Mouse (Mus musculus) forebrain, postnatal 0 days (tissue): ENCODE measurements around the gene Vps11. TPM values are rescaled to one million over a fixed set of nuclear protein-coding genes. Genes with fewer than 3 reads are reported as not detected.
A peak's percentile ranks its signal among the peaks of the same experiment; 100 is the strongest.
"Not testable (repeated sequence)": the region's sequence is repeated elsewhere in the genome, so short reads cannot be mapped to it uniquely, and the experiment has no call there.

Source experiments
- ATAC-seq: fragments of 200-750 bp; cut with Nextera tagmentation; 2 replicates; pipeline ENCODE4 v1.8.0; 2017; ENCODE audit warnings: mild to moderate bottlenecking, moderate library complexity
- DNase-seq: peaks from one replicate; pipeline ENCODE4 v3.0.0-alpha.2; 2015
- H3K27ac ChIP-seq: fragments of 300-500 bp; sonication (generic); 2 replicates; pipeline ENCODE4 v1.5.1; 2014; ENCODE audit warnings: low read depth, mild to moderate bottlenecking, antibody characterized with exemption, low read length, moderate library complexity, mixed read lengths
- H3K27me3 ChIP-seq: fragments of 300-500 bp; sonication (generic); 2 replicates; pipeline ENCODE4 v1.6.1; 2014; ENCODE audit warnings: mild to moderate bottlenecking, low read length, mixed read lengths; ENCODE audit not compliant: insufficient read depth
- H3K36me3 ChIP-seq: fragments of 300-500 bp; sonication (generic); 2 replicates; pipeline ENCODE4 v1.6.1; 2014; ENCODE audit warnings: mild to moderate bottlenecking, moderate library complexity; ENCODE audit not compliant: insufficient read depth
- H3K4me1 ChIP-seq: fragments of 300-500 bp; sonication (generic); 2 replicates; pipeline ENCODE4 v1.6.1; 2014; ENCODE audit warnings: antibody characterized with exemption; ENCODE audit not compliant: insufficient read depth
- H3K4me2 ChIP-seq: fragments of 300-500 bp; sonication (generic); 2 replicates; pipeline ENCODE4 v1.6.1; 2014; ENCODE audit warnings: low read depth, mild to moderate bottlenecking, moderate library complexity
- H3K4me3 ChIP-seq: fragments of 300-500 bp; sonication (generic); 2 replicates; pipeline ENCODE4 v1.5.1; 2014; ENCODE audit warnings: low read depth, low read length, mixed read lengths
- H3K9ac ChIP-seq: fragments of 300-500 bp; sonication (generic); 2 replicates; pipeline ENCODE4 v1.6.1; 2014; ENCODE audit warnings: mild to moderate bottlenecking
- H3K9me3 ChIP-seq: fragments of 300-500 bp; sonication (generic); 2 replicates; pipeline ENCODE4 v1.6.1; 2016; ENCODE audit warnings: low read length
- CTCF ChIP-seq: sonication (generic); IDR thresholded peaks from 2 replicates; pipeline ENCODE4 v1.5.1; 2016; ENCODE audit warnings: antibody characterized with exemption, control low read depth, low read depth
- WGBS: fragments of 180-500 bp; shearing (Covaris S2); extraction: QIAGEN DNeasy Blood & Tissue Kit; methylation state at CpG from one replicate; pipeline ENCODE4 v1.1.7; 2014; 5-methylcytosine and 5-hydroxymethylcytosine counted together
- polyA plus RNA-seq: library from polyadenylated mRNA; unstranded; fragments of >200 nt; fragmentation: Nextera tagmentation; extraction: Ambion mirVana; gene quantifications from 2 replicates; pipeline ENCODE4 v1.2.1, GENCODE M21; 2015
- total RNA-seq: library from RNA; depleted of rRNA; stranded (reverse); fragments of >200 nt; gene quantifications from 2 replicates; pipeline ENCODE4 v1.2.3, GENCODE M21; 2014; rRNA removed

Vps11 gene
- total RNA-seq (37.6 and 39.1 TPM in 2 replicates), polyA plus RNA-seq (36.2 and 39.9 TPM in 2 replicates)

- DNase-seq (peak; percentile 97), ATAC-seq (peak; percentile 96)
- Histone ChIP-seq H3K9me3 (no peaks in the 10 kb centered on the region), H3K4me1 (peaks cover 6% of the 10 kb centered on the region), H3K36me3 (peaks cover 20% of the 10 kb centered on the region), H3K4me2 (peak within 1 kb of the TSS; percentile 81), H3K4me3 (peak within 1 kb of the TSS; percentile 81), H3K27me3 (no peaks in the 10 kb centered on the region), H3K27ac (peak within 1 kb of the TSS; percentile 86), H3K9ac (peak within 1 kb of the TSS; percentile 87)
- peak; percentile 8; the same call in 1 of the 2 replicates for TF ChIP-seq CTCF
- under 1% methylated on average over 44 of the region's 44 CpGs for WGBS
These were observed at the start of gene Vps11 for GRCm38 (mm10) chr9:44361190-44361917. TSS of gene Vps11 (minus strand) at chr9:44361670.

- Histone ChIP-seq H3K4me1 (peaks cover 7% of the 10 kb centered on the region; the same call in 1 of the 2 replicates), H3K27me3 (no peaks in the 10 kb centered on the region), H3K4me2 (no peak overlapping the region), H3K36me3 (peaks cover 38% of the 10 kb centered on the region), H3K9ac (no peak overlapping the region), H3K4me3 (no peak overlapping the region), H3K27ac (no peak overlapping the region), H3K9me3 (no peaks in the 10 kb centered on the region)
- DNase-seq (no peak), ATAC-seq (no peak)
- WGBS: 75% methylated on average over 2 of the region's 2 CpGs
- TF ChIP-seq CTCF: no peak
These were observed 49.3 kb upstream of the Vps11 start for GRCm38 (mm10) chr9:44410647-44411336.

GRCm38 (mm10) chr9:44408693-44409092 lies 47.2 kb upstream of the Vps11 start:
- H3K27me3 ChIP-seq, H3K4me1 ChIP-seq, ATAC-seq, H3K27ac ChIP-seq, H3K9ac ChIP-seq, DNase-seq, H3K9me3 ChIP-seq: not testable (repeated sequence)
- peak overlapping the region; percentile 76 for H3K4me2 ChIP-seq
- H3K36me3 ChIP-seq: peaks cover 53% of the 10 kb centered on the region
- H3K4me3 ChIP-seq: peak overlapping the region; percentile 77
- whole genome bisulfite sequencing: 86% methylated on average over 9 of the region's 9 CpGs

- Histone ChIP-seq H3K4me2 (peak overlapping the region; percentile 76), H3K9ac (peak overlapping the region; percentile 82), H3K36me3 (peaks cover 54% of the 10 kb centered on the region), H3K27ac (peak overlapping the region; percentile 97), H3K4me3 (peak overlapping the region; percentile 77), H3K4me1 (peaks cover 7% of the 10 kb centered on the region; the same call in 1 of the 2 replicates), H3K9me3 (no peaks in the 10 kb centered on the region), H3K27me3 (no peaks in the 10 kb centered on the region)
- no peak for TF ChIP-seq CTCF
- WGBS: 2% methylated on average over 24 of the region's 24 CpGs
- ATAC-seq (peak; percentile 42), DNase-seq (no peak)
These were observed 46.3 kb upstream of the Vps11 start for GRCm38 (mm10) chr9:44407752-44408097.

- Histone ChIP-seq H3K27ac (peak within 1 kb of the TSS; percentile 97), H3K27me3 (no peaks in the 10 kb centered on the region), H3K4me1 (peaks cover 7% of the 10 kb centered on the region; the same call in 1 of the 2 replicates), H3K9ac (peak within 1 kb of the TSS; percentile 82), H3K4me3 (peak within 1 kb of the TSS; percentile 77), H3K36me3 (peaks cover 55% of the 10 kb centered on the region), H3K9me3 (no peaks in the 10 kb centered on the region), H3K4me2 (peak within 1 kb of the TSS; percentile 76)
- DNase-seq (peak; percentile 98), ATAC-seq (peak; percentile 98)
- TF ChIP-seq CTCF: 0 out of 2 replicates have a peak, but pooled peaks have one; percentile 2
- WGBS: under 1% methylated on average over 51 of the region's 51 CpGs
These were observed 45.7 kb upstream of the Vps11 start, which contains the start of the genes Rps25 and Trappc4 for GRCm38 (mm10) chr9:44406906-44407751. TSS of gene Rps25 (plus strand) at chr9:44407139. TSS of gene Trappc4 (minus strand) at chr9:44407600.

GRCm38 (mm10) chr9:44405011-44405410 lies 43.5 kb upstream of the Vps11 start:
- 91% methylated on average over 3 of the region's 3 CpGs for WGBS
- Histone ChIP-seq H3K36me3 (peaks cover 63% of the 10 kb centered on the region), H3K9me3 (no peaks in the 10 kb centered on the region), H3K27ac (no peak overlapping the region), H3K4me3 (no peak overlapping the region), H3K4me2 (no peak overlapping the region), H3K27me3 (no peaks in the 10 kb centered on the region), H3K9ac (no peak overlapping the region), H3K4me1 (peaks cover 7% of the 10 kb centered on the region; the same call in 1 of the 2 replicates)
- TF ChIP-seq CTCF: no peak
- DNase-seq (no peak), ATAC-seq (no peak)
